Mouse (Mus musculus): ENCODE measurements around the gene Smim17. TPM values are rescaled to one million over a fixed set of nuclear protein-coding genes. Genes with fewer than 3 reads are reported as not detected.
"Not testable (repeated sequence)": the region's sequence is repeated elsewhere in the genome, so short reads cannot be mapped to it uniquely, and the experiment has no call there.

Smim17 gene
- total RNA-seq (2017): not detected in 2 replicates

DNA sequence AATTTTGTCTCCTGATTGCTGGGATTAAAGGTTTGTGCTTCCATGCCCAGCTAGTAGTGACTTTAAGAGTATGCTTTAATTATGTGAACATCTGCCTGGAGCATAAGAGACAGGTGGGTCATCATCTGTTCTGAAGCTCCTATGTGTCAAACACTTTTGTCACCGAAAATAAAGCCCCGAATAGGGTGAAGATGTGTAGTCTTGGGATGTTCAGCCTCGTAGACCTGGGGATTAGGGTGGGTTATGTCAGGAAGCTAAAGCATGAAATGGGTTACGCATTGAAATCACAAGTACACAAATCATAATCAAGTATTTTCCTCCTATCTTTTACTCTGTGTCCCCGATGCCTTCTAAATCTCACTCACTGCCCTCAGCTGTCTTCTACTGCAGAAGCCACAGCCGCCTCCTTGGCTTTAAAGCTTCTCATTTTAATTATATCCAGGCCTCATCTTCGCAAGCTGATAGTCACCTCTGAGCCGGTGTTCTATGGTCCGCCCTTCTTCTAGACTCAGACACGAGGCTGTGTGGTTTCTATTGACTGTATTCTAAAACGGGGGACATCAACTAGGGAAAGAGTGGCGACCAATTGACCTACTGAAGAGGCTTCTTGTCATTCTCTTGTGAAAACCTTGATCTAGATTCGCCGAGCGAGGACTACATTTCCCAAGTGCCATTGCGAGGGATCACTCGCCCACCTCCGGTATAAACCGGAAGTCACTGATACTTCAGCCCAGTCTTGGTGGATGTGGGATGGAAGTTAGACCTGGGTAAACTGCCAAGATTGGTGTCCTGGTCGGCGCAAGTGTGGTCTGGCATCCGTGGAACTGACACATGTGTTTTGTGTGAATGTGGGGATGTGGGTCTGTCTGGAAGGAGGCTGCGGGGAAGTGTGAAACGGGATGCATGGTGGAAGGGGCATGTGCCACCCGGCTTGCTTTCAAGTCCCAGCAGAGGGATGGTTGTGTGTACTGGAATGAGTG lies at the start of gene Smim17:
Gene Smim17 (plus strand): TSS at position 720 of the 980 bp plus-strand sequence.
- peak; percentile 81; the same call in 1 of the 2 replicates for ATAC-seq (ENCODE audit: extremely low read depth, insufficient number of reproducible peaks, low FRiP score, poor library complexity, severe bottlenecking)

- ATAC-seq (ENCODE audit: extremely low read depth, insufficient number of reproducible peaks, low FRiP score, poor library complexity, severe bottlenecking): no peak
Observed at GRCm38 (mm10) chr7:6358121-6358520, 40.4 kb upstream of the Smim17 start.

GRCm38 (mm10) chr7:6358937-6359590 lies 39.5 kb upstream of the Smim17 start:
- no peak for ATAC-seq (ENCODE audit: extremely low read depth, insufficient number of reproducible peaks, low FRiP score, poor library complexity, severe bottlenecking)

- ATAC-seq (ENCODE audit: extremely low read depth, insufficient number of reproducible peaks, low FRiP score, poor library complexity, severe bottlenecking): no peak
Observed at GRCm38 (mm10) chr7:6360477-6361060, 37.9 kb upstream of the Smim17 start.

GRCm38 (mm10) chr7:6361756-6362155 lies 36.8 kb upstream of the Smim17 start:
- ATAC-seq (ENCODE audit: extremely low read depth, insufficient number of reproducible peaks, low FRiP score, poor library complexity, severe bottlenecking): no peak

- peak; percentile 73 for ATAC-seq (ENCODE audit: extremely low read depth, insufficient number of reproducible peaks, low FRiP score, poor library complexity, severe bottlenecking)
Observed at GRCm38 (mm10) chr7:6362268-6363046, 36.1 kb upstream of the Smim17 start.

DNA sequence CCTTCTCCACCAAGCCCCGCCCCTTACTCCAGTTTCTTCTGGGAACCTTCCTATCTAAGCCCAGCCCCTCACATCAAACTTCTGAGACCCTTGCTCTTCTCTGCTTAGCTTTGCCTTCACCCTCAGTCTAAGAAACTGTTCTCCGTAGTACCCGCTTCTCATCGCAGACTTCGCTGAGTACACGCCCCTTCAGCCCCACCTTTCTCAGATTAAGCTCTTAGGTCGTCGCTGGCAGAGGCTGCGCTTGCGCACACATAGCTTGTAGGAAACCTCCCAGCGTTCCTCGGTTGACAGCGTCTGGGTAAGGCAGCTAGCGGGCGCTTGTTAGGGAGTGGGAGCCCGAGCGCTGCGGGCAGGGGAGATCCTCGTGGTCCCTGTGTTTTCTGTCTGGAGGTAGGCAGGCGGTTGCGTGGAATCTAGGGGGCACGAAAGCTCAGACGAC lies 35.4 kb upstream of the Smim17 start, which contains the start of gene Zfp78:
Gene Zfp78 (plus strand): TSS at position 234 of the 442 bp plus-strand sequence.
- ATAC-seq (ENCODE audit: extremely low read depth, insufficient number of reproducible peaks, low FRiP score, poor library complexity, severe bottlenecking): peak; percentile 59

DNA sequence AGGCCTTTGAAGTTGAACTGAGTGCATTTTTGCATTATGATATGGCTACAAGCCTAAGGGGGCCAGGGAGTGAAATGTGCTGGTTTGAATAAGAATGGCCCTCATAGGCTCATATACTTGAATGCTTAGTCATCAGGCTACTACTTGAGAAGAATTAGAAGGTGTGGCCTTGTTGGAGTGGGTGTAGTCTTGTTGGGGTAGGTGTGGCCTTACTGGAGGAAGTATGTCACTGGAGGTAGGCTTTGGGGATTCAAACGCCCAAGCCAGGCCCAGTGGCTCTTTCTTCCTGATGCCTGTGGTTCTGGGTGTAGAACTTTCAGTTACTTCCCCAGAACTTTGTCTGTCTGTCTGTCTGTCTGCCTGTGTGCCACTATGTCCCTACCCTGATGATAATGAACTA lies 33.8 kb upstream of the Smim17 start:
- no peak for ATAC-seq (ENCODE audit: extremely low read depth, insufficient number of reproducible peaks, low FRiP score, poor library complexity, severe bottlenecking)

DNA sequence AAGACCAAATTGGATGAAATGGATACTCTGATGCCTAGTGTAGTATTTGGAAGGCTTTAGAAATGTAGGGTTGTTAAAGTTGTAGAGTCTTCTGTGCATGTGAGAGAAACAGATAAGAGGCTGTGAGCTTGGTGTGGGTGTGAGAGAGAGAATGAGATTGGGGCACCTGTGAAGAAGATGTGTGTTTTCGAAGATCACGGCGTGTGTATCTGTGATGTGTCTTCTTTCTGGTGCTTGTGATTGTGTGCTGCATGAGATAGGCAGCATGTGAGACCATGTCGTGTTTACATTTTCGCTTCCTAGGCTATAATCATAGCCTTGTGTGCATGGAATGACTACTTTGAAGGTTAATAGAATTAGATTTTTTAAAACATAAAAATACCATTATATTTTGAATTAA lies 31.3 kb upstream of the Smim17 start:
- ATAC-seq (ENCODE audit: extremely low read depth, insufficient number of reproducible peaks, low FRiP score, poor library complexity, severe bottlenecking): no peak

- ATAC-seq (ENCODE audit: extremely low read depth, insufficient number of reproducible peaks, low FRiP score, poor library complexity, severe bottlenecking): not testable (repeated sequence)
Observed at GRCm38 (mm10) chr7:6368146-6368545, 30.4 kb upstream of the Smim17 start.

- ATAC-seq (ENCODE audit: extremely low read depth, insufficient number of reproducible peaks, low FRiP score, poor library complexity, severe bottlenecking): no peak
Observed at GRCm38 (mm10) chr7:6369460-6369859, 29.1 kb upstream of the Smim17 start.

DNA sequence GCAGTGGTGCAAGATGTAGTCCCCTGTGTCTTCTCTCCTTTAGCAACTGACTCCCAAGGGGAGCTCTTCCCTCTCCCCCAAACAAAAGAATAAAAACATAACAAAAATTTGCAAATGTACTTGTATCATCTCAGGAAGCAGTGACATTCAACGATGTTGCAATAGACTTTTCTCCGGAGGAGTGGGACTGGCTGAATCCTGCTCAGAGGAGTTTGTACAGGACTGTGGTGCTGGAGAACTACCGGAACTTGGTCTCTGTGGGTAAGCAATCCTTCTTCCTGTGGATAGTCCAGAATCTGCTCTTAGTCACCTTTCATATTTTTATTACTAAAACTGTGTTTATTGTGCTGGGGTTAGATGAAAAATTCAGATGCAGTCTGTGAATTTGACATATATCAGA lies 25.5 kb upstream of the Smim17 start:
- ATAC-seq (ENCODE audit: extremely low read depth, insufficient number of reproducible peaks, low FRiP score, poor library complexity, severe bottlenecking): no peak

DNA sequence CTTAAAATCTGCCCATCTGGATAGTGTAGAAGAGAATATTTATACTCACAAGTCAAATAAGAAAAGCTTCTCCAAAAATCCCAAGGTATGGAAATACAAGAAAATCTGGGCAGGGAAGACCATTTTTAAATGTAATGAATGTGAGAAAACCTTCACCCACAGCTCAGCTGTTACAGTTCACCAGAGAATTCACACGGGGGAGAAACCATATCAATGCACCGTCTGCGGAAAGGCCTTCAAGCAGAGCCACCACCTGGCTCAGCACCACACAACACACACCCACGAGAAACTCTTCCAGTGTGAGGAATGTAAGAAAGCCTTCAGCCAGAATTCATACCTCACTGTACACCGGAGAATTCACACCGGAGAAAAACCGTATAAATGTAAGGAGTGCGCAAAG lies 20.1 kb upstream of the Smim17 start:
- ATAC-seq (ENCODE audit: extremely low read depth, insufficient number of reproducible peaks, low FRiP score, poor library complexity, severe bottlenecking): no peak

DNA sequence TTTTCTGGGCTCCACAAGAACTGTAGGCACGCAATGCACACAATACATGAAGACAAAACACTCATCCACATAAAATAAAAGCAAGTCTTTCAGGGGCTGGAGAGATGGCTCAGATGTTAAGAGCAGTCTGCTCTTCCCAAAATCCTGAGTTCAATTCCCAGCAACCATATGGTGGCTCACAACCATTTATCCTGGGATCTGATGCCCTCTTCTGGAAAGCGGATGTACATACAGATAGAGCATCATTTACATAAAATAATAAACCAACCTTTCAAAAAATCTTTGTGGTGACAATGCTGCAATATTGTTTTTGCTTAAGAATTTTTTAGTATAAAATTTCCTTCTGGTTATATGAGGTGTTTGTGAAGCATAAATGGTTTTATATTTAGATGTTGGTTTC lies 17.1 kb upstream of the Smim17 start:
- no peak for ATAC-seq (ENCODE audit: extremely low read depth, insufficient number of reproducible peaks, low FRiP score, poor library complexity, severe bottlenecking)

DNA sequence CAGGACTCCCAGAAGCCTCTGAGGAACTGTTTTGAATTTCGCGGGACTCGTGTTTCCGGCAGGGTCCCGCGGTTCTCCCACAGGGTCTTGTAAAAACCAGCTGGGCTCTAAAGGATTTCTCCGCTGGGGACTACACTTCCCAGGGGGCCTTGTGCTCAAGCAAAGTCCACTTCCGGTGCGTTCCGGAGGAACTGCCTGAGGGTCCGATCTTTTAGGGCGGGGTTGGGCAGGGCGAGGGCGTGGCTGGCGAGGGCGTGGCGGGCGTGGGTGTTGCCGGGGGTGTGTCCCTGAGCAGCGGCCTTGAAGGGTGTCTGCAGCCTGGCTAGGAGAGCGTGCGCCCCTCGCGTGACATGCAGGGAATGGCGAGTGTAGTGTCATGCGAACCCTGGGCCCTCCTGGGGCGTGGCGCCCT lies 15.5 kb upstream of the Smim17 start, which contains the start of gene Zfp28:
Gene Zfp28 (plus strand): TSS at position 252 of the 412 bp plus-strand sequence.
- peak; percentile 91 for ATAC-seq (ENCODE audit: extremely low read depth, insufficient number of reproducible peaks, low FRiP score, poor library complexity, severe bottlenecking)

GRCm38 (mm10) chr7:6384011-6384410 lies 14.5 kb upstream of the Smim17 start:
- no peak for ATAC-seq (ENCODE audit: extremely low read depth, insufficient number of reproducible peaks, low FRiP score, poor library complexity, severe bottlenecking)

GRCm38 (mm10) chr7:6386995-6387394 lies 11.5 kb upstream of the Smim17 start:
- ATAC-seq (ENCODE audit: extremely low read depth, insufficient number of reproducible peaks, low FRiP score, poor library complexity, severe bottlenecking): no peak

DNA sequence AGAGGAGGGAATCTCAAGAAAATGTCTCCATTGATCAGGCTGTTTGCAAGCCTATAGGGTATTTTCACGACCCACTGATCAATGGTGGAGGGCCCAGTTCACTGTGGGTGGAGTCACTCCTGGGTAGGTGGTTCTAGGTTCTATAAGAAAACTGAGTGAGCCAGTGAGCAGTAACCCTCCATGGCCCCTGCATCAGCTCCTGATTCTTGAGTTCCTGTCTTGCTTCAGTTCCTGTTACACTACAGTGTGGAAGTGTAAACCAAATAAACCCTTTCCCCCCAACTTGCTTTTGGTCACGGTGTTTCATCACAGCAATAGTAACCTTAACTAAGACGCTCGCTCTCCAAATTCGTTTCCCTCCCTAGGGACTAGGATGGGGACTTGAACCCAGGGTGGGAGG lies 9.5 kb upstream of the Smim17 start:
- no peak for ATAC-seq (ENCODE audit: extremely low read depth, insufficient number of reproducible peaks, low FRiP score, poor library complexity, severe bottlenecking)

- no peak for ATAC-seq (ENCODE audit: extremely low read depth, insufficient number of reproducible peaks, low FRiP score, poor library complexity, severe bottlenecking)
Observed at GRCm38 (mm10) chr7:6389449-6389848, 9.1 kb upstream of the Smim17 start.
